Mouse (Mus musculus) heart, adult 2 months (tissue): ENCODE data around the gene Spns2.

ENCODE experiments used
- CTCF ChIP-seq: fragments of 200-600 bp; IDR thresholded peaks from 2 replicates; pipeline ENCODE4 v1.8.1; 2022; ENCODE audit warnings: antibody characterized with exemption, mild to moderate bottlenecking, moderate library complexity
- EP300 ChIP-seq: fragments of 200-500 bp; IDR thresholded peaks from 2 replicates; pipeline ENCODE4 v1.6.1; 2011; ENCODE audit warnings: low read depth, low read length, control low read depth; ENCODE audit not compliant: insufficient read depth
- POLR2A ChIP-seq: fragments of 200-500 bp; IDR thresholded peaks from 2 replicates; pipeline ENCODE4 v1.6.1; 2011; ENCODE audit warnings: mild to moderate bottlenecking, low read depth, low read length, control low read depth; ENCODE audit not compliant: insufficient read depth

DNA sequence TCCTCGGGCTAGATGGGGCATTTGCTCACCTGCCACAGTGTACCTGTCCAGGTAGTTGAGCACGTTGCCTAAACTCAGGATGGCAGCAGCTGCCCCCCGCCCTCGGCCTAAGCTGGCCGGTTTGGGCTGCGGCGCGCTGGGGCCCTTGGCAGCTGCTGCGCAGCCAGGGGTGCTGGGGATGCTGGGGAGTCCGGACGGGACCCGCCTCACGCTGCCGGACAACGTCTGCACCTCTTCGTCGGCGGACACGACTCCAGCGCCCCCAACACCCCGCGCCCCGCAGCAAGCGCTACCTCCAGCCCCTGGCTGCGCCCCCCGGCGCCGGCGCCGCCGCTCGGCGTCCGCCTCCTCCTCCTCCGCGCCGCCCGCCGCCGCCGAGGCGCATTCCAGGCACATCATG, 307 bp downstream of the Spns2 start:
- no peak for TF ChIP-seq POLR2A
- no peak for TF ChIP-seq CTCF
- TF ChIP-seq EP300, result no peak
